Mouse (Mus musculus): ENCODE results near the gene Vps9d1.

DNA sequence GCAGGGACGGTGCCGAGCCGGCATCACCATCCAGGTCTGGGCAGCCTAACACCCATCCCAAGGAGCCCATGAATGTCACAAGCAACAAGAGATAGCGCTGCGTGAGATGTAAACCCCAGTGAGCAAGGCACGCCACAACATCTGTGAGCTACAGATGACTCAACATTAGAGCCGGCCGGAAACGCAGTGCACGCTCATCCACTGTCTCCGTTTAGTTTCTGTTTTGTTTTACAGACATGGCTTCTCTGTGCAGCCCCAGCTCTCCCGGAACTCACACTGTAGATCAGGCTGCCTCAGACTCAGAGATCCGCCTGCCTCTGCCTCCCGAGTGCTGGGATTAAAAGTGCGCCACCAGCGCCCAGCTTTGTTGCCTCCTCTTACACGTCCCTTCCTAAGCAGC is 33.2 kb upstream of the Vps9d1 start:
- TF ChIP-seq CTCF (IDR thresholded peaks at IDR 0.05; ENCODE audit: extremely low read depth, insufficient read depth, low read length) (no peak), POLR2A (IDR thresholded peaks at IDR 0.05; ENCODE audit: extremely low read depth, insufficient read depth, low read length) (no peak)

All from cortical plate, adult 2 months (tissue).